Mouse (Mus musculus) liver, embryonic 16.5 days (tissue): ENCODE results near the gene Map3k3. TPM values are rescaled to one million over a fixed set of nuclear protein-coding genes. Genes with fewer than 3 reads are reported as not detected.
"Not testable (repeated sequence)": the region's sequence is repeated elsewhere in the genome, so short reads cannot be mapped to it uniquely, and the experiment has no call there.

ENCODE experiments used
- ATAC-seq: fragments of 200-750 bp; cut with Nextera tagmentation; 2 replicates; pipeline ENCODE4 v1.8.0; 2017; ENCODE audit warnings: low read depth, mild to moderate bottlenecking, moderate number of reproducible peaks, moderate library complexity
- H3K27ac ChIP-seq: fragments of 300-500 bp; sonication (generic); 2 replicates; pipeline ENCODE4 v1.5.1; 2014; ENCODE audit warnings: mild to moderate bottlenecking, low read length
- H3K27me3 ChIP-seq: fragments of 300-500 bp; sonication (generic); 2 replicates; pipeline ENCODE4 v1.6.1; 2014; ENCODE audit warnings: low read depth, low read length, mixed read lengths; ENCODE audit not compliant: control insufficient read depth, insufficient read depth
- H3K36me3 ChIP-seq: fragments of 300-500 bp; sonication (generic); 2 replicates; pipeline ENCODE4 v1.6.1; 2014; ENCODE audit warnings: mild to moderate bottlenecking; ENCODE audit not compliant: control insufficient read depth, insufficient read depth
- H3K4me1 ChIP-seq: fragments of 300-500 bp; sonication (generic); 2 replicates; pipeline ENCODE4 v1.6.1; 2014; ENCODE audit warnings: low read depth, low read length, mixed read lengths; ENCODE audit not compliant: control insufficient read depth
- H3K4me2 ChIP-seq: fragments of 300-500 bp; sonication (generic); 2 replicates; pipeline ENCODE4 v1.6.1; 2014; ENCODE audit warnings: low read depth, low read length, mixed read lengths
- H3K4me3 ChIP-seq: fragments of 300-500 bp; sonication (generic); 2 replicates; pipeline ENCODE4 v1.5.1; 2014; ENCODE audit warnings: low read depth, mild to moderate bottlenecking, low read length
- H3K9ac ChIP-seq: fragments of 300-500 bp; sonication (generic); 2 replicates; pipeline ENCODE4 v1.6.1; 2014; ENCODE audit warnings: low read depth, low read length
- H3K9me3 ChIP-seq: fragments of 300-500 bp; sonication (generic); replicated peaks from 2 replicates; pipeline ENCODE4 v1.6.1; 2016; ENCODE audit warnings: low read length; ENCODE audit not compliant: control insufficient read depth
- WGBS: fragments of 180-500 bp; shearing (Covaris S2); extraction: QIAGEN DNeasy Blood & Tissue Kit; methylation state at CpG from one replicate; pipeline ENCODE4 v1.1.7; 2014; ENCODE audit not compliant: insufficient replicate concordance; 5-methylcytosine and 5-hydroxymethylcytosine counted together
- polyA plus RNA-seq: library from polyadenylated mRNA; unstranded; fragments of >200 nt; fragmentation: Nextera tagmentation; extraction: Ambion mirVana; gene quantifications from 2 replicates; pipeline ENCODE4 v1.2.1, GENCODE M21; 2015

The Map3k3 gene
- polyA plus RNA-seq, 1 experiment from 2014 or later = 3.6 TPM

DNA sequence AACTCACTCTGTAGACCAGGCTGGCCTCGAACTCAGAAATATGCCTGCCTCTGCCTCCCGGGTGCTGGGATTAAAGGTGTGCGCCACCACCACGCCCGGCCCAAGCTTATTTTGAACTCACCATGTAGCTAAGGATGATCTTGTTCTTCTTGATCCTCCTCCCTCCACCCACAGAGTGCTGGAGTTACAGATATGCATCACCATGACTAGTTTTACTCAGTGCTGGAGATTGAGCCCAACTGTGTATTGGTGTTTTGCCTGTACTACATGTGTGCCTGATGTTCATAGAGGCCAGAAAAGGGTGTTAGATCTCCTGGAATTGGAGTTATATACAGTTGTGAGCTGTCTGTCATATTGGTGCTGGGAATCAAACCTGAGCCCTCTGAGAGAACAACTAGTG is 37.8 kb downstream of the Map3k3 start:
- ATAC-seq = no peak
- H3K4me1 ChIP-seq = no peaks in the 10 kb centered on the region; the same call in 1 of the 2 replicates
- H3K4me3 ChIP-seq = no peak overlapping the region
- peaks cover 5% of the 10 kb centered on the region; the same call in 1 of the 2 replicates for H3K36me3 ChIP-seq
- H3K4me2 ChIP-seq = no peak overlapping the region
- H3K27me3 ChIP-seq = no peaks in the 10 kb centered on the region
- no peaks in the 10 kb centered on the region for H3K9me3 ChIP-seq
- 60% methylated on average over 5 of the region's 5 CpGs for WGBS
- H3K27ac ChIP-seq = peak overlapping the region; percentile 65
- H3K9ac ChIP-seq = no peak overlapping the region

DNA sequence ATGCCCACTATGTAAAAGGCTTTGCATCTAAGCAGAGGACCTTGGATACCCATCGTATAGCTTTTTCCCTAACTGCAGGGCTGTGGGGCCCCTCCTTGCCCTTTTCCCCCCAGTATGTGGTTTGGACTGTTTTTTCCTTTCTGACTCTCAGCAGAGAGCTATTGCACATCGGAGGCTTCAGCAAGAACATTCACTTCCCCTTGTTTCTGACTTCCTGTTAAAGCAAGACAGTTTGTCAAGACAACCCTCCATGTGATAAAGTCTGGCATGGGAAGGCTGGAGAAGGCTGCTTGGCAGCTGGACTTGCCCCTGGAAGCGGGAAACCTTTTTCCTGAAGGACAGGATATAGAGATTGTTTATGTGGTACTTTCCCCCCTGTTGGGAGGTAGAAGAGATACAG is 38.3 kb downstream of the Map3k3 start:
- Histone ChIP-seq H3K4me2 (no peak overlapping the region), H3K36me3 (peaks cover 2% of the 10 kb centered on the region; the same call in 1 of the 2 replicates), H3K27ac (no peak overlapping the region), H3K9me3 (no peaks in the 10 kb centered on the region), H3K4me3 (no peak overlapping the region), H3K9ac (no peak overlapping the region), H3K4me1 (no peaks in the 10 kb centered on the region; the same call in 1 of the 2 replicates), H3K27me3 (no peaks in the 10 kb centered on the region)
- 13% methylated on average over 3 of the region's 3 CpGs for WGBS
- ATAC-seq = peak; percentile 41; the same call in 1 of the 2 replicates

DNA sequence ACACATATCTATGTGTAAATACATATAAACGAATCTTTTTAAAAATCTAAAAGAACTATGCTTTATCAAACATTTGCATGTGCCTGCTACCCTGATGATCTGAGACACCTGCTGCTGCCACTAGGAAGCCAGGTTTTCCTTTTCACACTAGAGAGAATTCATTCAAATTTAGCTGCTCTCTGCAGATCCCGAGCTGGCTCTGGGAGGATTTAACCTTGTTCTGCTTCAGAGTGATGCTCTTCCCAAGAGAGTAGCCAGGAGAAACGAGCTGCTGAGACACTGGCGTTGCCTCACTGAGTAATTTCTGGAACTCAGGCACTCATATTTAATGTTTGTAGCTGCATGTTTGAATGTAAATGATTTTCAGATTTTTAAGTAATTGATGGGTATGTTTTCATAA is 40.4 kb downstream of the Map3k3 start:
- Histone ChIP-seq H3K4me1 (no peaks in the 10 kb centered on the region; the same call in 1 of the 2 replicates), H3K4me2 (no peak overlapping the region), H3K4me3 (no peak overlapping the region), H3K9ac (no peak overlapping the region), H3K36me3 (no peaks in the 10 kb centered on the region), H3K27me3 (no peaks in the 10 kb centered on the region), H3K9me3 (no peaks in the 10 kb centered on the region), H3K27ac (no peak overlapping the region)
- no peak for ATAC-seq
- 59% methylated on average over 4 of the region's 4 CpGs for WGBS

GRCm38 (mm10) chr11:106125827-106126226 is 41.4 kb downstream of the Map3k3 start:
- WGBS = 51% methylated on average over 1 of the region's 1 CpGs
- H3K4me2 ChIP-seq = no peak overlapping the region
- H3K4me1 ChIP-seq = no peaks in the 10 kb centered on the region; the same call in 1 of the 2 replicates
- H3K36me3 ChIP-seq = no peaks in the 10 kb centered on the region
- no peaks in the 10 kb centered on the region for H3K9me3 ChIP-seq
- H3K27me3 ChIP-seq = no peaks in the 10 kb centered on the region
- no peak overlapping the region for H3K9ac ChIP-seq
- H3K4me3 ChIP-seq = no peak overlapping the region
- H3K27ac ChIP-seq = no peak overlapping the region
- no peak for ATAC-seq

DNA sequence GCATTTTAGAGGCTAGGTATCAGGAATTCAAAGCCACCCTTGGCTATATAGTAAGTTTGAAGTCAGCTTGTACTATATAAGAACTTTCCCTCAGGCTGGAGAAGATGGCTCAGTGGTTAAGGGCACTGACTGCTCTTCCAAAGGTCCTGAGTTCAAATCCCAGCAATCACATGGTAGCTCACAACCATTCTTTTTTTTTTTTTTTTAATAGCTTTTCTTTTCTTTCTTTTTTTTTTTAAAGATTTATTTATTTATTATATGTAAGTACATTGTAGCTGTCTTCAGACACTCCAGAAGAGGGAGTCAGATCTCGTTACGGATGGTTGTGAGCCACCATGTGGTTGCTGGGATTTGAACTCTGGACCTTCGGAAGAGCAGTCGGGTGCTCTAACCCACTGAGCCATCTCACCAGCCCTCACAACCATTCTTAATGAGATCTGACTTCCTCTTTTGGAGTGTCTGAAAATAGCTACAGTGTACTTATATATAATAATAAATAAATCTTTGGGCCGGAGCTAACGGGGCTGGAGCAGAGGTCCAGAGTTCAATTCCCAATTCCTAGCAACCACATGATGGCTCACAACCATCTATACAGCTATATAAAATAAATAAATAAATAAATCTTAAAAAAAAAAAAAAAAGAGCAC is 42.4 kb downstream of the Map3k3 start:
- not testable (repeated sequence) for H3K4me3 ChIP-seq, H3K36me3 ChIP-seq, H3K4me1 ChIP-seq, H3K27ac ChIP-seq, ATAC-seq, H3K4me2 ChIP-seq, H3K9ac ChIP-seq, H3K27me3 ChIP-seq, H3K9me3 ChIP-seq
- 81% methylated on average over 4 of the region's 6 CpGs for WGBS

DNA sequence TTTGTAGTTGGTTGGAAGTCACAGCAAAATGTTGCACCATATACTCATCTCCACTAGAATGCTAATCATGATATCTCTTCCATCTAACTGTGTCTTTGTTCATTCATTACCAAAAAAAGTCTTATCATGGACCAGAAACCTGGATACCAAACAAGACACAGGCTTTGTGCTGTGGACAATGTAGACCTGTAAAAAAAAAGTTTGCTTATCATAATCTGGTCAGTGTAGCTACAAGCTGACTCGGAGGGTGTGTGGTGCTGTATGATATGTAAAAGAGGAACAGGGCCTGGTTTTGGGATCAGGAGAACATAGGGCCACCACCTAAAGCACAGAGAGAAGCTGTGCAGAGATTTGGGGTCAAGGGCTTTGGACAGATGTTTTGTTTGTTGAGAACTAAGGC is 45.1 kb downstream of the Map3k3 start:
- H3K4me1 ChIP-seq = peaks cover under 1% of the 10 kb centered on the region
- H3K27ac ChIP-seq = no peak overlapping the region
- H3K27me3 ChIP-seq = no peaks in the 10 kb centered on the region
- H3K9me3 ChIP-seq = no peaks in the 10 kb centered on the region
- 9% methylated on average over 1 of the region's 1 CpGs for WGBS
- no peak overlapping the region for H3K9ac ChIP-seq
- no peaks in the 10 kb centered on the region for H3K36me3 ChIP-seq
- no peak overlapping the region for H3K4me3 ChIP-seq
- H3K4me2 ChIP-seq = no peak overlapping the region
- peak; percentile 51; the same call in 1 of the 2 replicates for ATAC-seq

GRCm38 (mm10) chr11:106132516-106132915 is 48.1 kb downstream of the Map3k3 start:
- Histone ChIP-seq H3K4me1 (peaks cover 7% of the 10 kb centered on the region), H3K4me2 (no peak overlapping the region), H3K9ac (no peak overlapping the region), H3K9me3 (no peaks in the 10 kb centered on the region), H3K4me3 (no peak overlapping the region), H3K27me3 (no peaks in the 10 kb centered on the region), H3K36me3 (no peaks in the 10 kb centered on the region), H3K27ac (no peak overlapping the region)
- WGBS = 87% methylated on average over 5 of the region's 5 CpGs
- no peak for ATAC-seq

GRCm38 (mm10) chr11:106134580-106135528 is 50.4 kb downstream of the Map3k3 start:
- H3K9ac ChIP-seq = 0 out of 2 replicates have a peak overlapping the region, but pooled peaks have one; percentile 2
- no peaks in the 10 kb centered on the region for H3K27me3 ChIP-seq
- peak overlapping the region; percentile 22; the same call in 1 of the 2 replicates for H3K4me2 ChIP-seq
- no peaks in the 10 kb centered on the region for H3K36me3 ChIP-seq
- peak; percentile 85 for ATAC-seq
- H3K4me1 ChIP-seq = peaks cover 7% of the 10 kb centered on the region
- H3K4me3 ChIP-seq = no peak overlapping the region
- peak overlapping the region; percentile 81 for H3K27ac ChIP-seq
- 13% methylated on average over 8 of the region's 8 CpGs for WGBS
- no peaks in the 10 kb centered on the region for H3K9me3 ChIP-seq

DNA sequence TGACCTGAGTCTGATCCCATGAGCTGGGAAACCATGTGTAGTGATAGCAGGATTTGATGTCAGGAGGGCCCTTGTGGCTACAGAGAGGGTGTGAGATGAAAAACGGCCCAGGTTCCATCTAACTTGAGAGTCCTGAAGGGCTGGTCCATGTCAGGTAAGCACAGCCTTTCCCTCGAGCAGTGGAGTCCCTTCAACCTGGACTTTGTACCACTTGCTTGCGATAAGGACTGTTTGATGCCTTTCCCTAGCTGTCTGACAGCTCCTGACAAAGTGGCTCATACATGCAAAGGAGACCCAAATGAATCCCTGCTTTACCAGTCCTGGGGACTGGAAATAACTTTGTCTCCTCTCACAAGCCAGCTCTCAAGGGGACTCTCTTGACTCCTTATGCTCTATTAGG is 66.8 kb downstream of the Map3k3 start:
- Histone ChIP-seq H3K27me3 (no peaks in the 10 kb centered on the region), H3K4me1 (peaks cover 10% of the 10 kb centered on the region), H3K4me2 (no peak overlapping the region), H3K9me3 (no peaks in the 10 kb centered on the region), H3K9ac (no peak overlapping the region), H3K4me3 (no peak overlapping the region), H3K27ac (no peak overlapping the region), H3K36me3 (peaks cover 4% of the 10 kb centered on the region; the same call in 1 of the 2 replicates)
- WGBS = 56% methylated on average over 3 of the region's 3 CpGs
- no peak for ATAC-seq
